Mouse (Mus musculus) bone marrow, adult 2 months (tissue): ENCODE measurements at regions not wholly inside any gene's neighbourhood (a gene's known extent, or its start where the extent isn't known, plus 50 kb on each side); places are given as distances from the start of the nearest gene placed in this dataset.

ENCODE experiments used
- CTCF ChIP-seq: fragments of 200-500 bp; IDR thresholded peaks from 2 replicates; pipeline ENCODE4 v1.5.1; 2011; ENCODE audit warnings: low read length, control low read depth; ENCODE audit not compliant: control insufficient read depth, insufficient read depth
- POLR2A ChIP-seq: fragments of 200-500 bp; IDR thresholded peaks from 2 replicates; pipeline ENCODE4 v1.6.1; 2011; ENCODE audit warnings: low read depth, mild to moderate bottlenecking, control low read depth, low read length, borderline replicate concordance; ENCODE audit not compliant: control insufficient read depth

- TF ChIP-seq CTCF, result no peak
- no peak for TF ChIP-seq POLR2A
These were observed 235.8 kb downstream of the Cyp26b1 start for GRCm38 (mm10) chr6:84357911-84358310.
